Mouse (Mus musculus): Measurements from ENCODE around the gene Ptrhd1. TPM values are rescaled to one million over a fixed set of nuclear protein-coding genes. Genes with fewer than 3 reads are reported as not detected.
A peak's percentile ranks its signal among the peaks of the same experiment; 100 is the strongest.

Gene Ptrhd1
- total and polyA plus RNA-seq, 3 experiments, result 3.6 to 9.3 (median 6.7) TPM

DNA sequence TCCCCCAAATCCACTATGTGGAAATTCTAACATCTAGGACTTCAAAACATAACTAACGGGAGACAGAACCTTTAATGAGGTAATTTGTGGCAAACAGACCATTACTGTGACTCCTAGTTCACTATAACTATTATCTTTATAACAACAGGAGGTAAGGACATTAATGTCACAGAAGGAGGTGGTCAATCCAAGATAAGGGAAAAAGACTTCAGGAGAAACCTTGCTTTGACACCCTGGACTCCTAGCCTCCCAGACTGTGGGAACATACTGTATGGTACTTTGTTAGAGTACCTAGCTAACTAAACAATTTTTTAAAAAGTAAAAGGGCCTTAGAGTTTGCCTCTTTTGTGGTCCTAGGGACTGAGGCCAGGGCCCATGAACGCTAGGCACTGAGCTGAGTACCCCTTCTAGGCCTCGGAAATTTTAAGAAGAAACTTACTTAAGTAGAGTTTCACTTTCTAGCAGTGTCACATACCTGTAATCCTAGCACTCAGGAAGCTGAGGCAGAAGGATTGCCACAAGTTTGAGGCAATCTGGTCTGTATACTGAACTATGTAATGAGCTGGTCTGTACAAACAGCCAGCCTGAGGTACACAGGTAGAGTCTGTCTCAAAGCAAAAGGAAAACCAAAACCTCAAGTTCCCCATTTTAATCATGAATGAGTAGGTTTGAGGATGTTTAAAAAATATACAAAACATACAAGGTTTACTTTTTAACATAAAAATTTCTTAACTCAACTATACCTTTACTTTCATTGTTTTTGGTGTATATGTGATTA is 45.3 kb downstream of the Ptrhd1 start (continued):
- TF ChIP-seq POLR2AphosphoS2 (IDR thresholded peaks at IDR 0.05; ENCODE audit: low read depth, low read length) (no peak), MYC (IDR thresholded peaks at IDR 0.05; ENCODE audit: low read depth, low read length) (0 out of 2 replicates have a peak, but pooled peaks have one; percentile 27)

DNA sequence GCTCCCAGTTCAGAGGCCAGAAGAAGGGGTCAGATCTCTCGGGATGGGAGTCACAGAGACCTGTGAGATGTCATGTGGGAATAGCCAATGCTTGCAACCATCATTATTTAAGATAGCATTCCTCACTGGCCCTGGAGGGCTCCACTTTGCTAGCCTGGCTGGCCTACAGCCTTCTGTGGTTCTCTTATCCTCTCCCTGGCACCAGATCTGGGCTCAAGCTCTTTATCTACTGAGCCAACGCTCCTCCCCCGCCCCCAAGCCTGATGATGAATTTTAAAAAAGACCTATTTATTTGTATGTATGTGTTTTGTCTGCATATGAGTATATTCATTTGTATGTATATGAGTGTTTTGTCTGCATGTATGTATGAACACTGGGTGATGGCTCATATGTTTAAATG is 46.1 kb downstream of the Ptrhd1 start:
- dilution Hi-C loops (cut with MboI; ENCODE audit: extremely low pct_ligation_motif_present, extremely low pct_unique_long_range_greater_than_20kb, low sequenced_read_pairs), result no loop called here

GRCm38 (mm10) chr12:4285186-4285585 is 51.4 kb downstream of the Ptrhd1 start:
- in situ Hi-C loops (cut with MboI; ENCODE audit: low pct_ligation_motif_present, low pct_unique_long_range_greater_than_20kb, low sequenced_read_pairs), result no loop called here
- H3K36me3 ChIP-seq (replicated peaks in 1 of 2; ENCODE audit: control insufficient read depth in 1 of 2, insufficient read depth in 1 of 2, low read length in 1 of 2), result no peaks in the 10 kb centered on the region
- TF ChIP-seq NELFE (IDR thresholded peaks at IDR 0.05; ENCODE audit: low read depth, low read length), result no peak
- TF ChIP-seq RAD21 (IDR thresholded peaks at IDR 0.05; ENCODE audit: low read depth, low read length), result no peak
- TF ChIP-seq JUN (IDR thresholded peaks at IDR 0.05; ENCODE audit: insufficient read depth, low read depth, low read length), result no peak
- TF ChIP-seq NRF1 (IDR thresholded peaks at IDR 0.05; ENCODE audit: low read depth, low read length), result no peak
- no peak for TF ChIP-seq BHLHE40 (IDR thresholded peaks at IDR 0.05; ENCODE audit: low read depth, low read length)
- H3K9me3 ChIP-seq (replicated peaks; ENCODE audit: low read length), result no peaks in the 10 kb centered on the region
- no peak overlapping the region for H3K27ac ChIP-seq (ENCODE audit: insufficient read depth, low read depth)
- no peak overlapping the region for H3K9ac ChIP-seq (ENCODE audit: insufficient read depth, low read depth)
- no peaks in the 10 kb centered on the region for H3K27me3 ChIP-seq (replicated peaks)
- dilution Hi-C loops (cut with MboI; ENCODE audit: extremely low pct_ligation_motif_present, extremely low pct_unique_long_range_greater_than_20kb, low sequenced_read_pairs), result no loop called here
- no peak overlapping the region for H3K4me3 ChIP-seq (replicated peaks in 1 of 3; ENCODE audit: low read depth in 2 of 3, low read length in 2 of 3, poor library complexity in 1 of 3)
- DNase-seq (ENCODE audit: extremely low read depth), result no peak
- no peaks in the 10 kb centered on the region for H3K79me2 ChIP-seq (replicated peaks; ENCODE audit: control insufficient read depth, extremely low read depth, insufficient read depth, poor library complexity, severe bottlenecking)
- no peak overlapping the region for H3K4me2 ChIP-seq (ENCODE audit: insufficient read depth, low read depth, poor library complexity, severe bottlenecking)
- H3K4me1 ChIP-seq (ENCODE audit: control insufficient read depth in 1 of 2, insufficient read depth in 2 of 2), result peaks cover 0 to 17% of the 10 kb centered on the region in 2 experiments; a peak in 2 of 4 replicates

More for the DNA sequence above, 46.1 kb downstream of the Ptrhd1 start:
- H3K9me3 ChIP-seq (replicated peaks; ENCODE audit: low read length), result no peaks in the 10 kb centered on the region
- no peak overlapping the region for H3K4me3 ChIP-seq (replicated peaks in 1 of 3; ENCODE audit: low read depth in 2 of 3, low read length in 2 of 3, poor library complexity in 1 of 3)
- no peak for TF ChIP-seq MXI1 (IDR thresholded peaks at IDR 0.05; ENCODE audit: low read depth, low read length)
- TF ChIP-seq GABPA (IDR thresholded peaks at IDR 0.05; ENCODE audit: insufficient replicate concordance, low read depth, low read length), result no peak
- TF ChIP-seq ZNF384 (IDR thresholded peaks at IDR 0.05; ENCODE audit: low read depth, low read length), result no peak
- no peak for TF ChIP-seq MAX (IDR thresholded peaks at IDR 0.05; ENCODE audit: low read length)
- TF ChIP-seq PAX5 (IDR thresholded peaks at IDR 0.05; ENCODE audit: low read length), result no peak
- no peak for TF ChIP-seq ZC3H11A (IDR thresholded peaks at IDR 0.05; ENCODE audit: low read depth, low read length)
- no peak for TF ChIP-seq POLR2A (IDR thresholded peaks at IDR 0.05; ENCODE audit: low read depth, low read length)
- TF ChIP-seq KAT2A (IDR thresholded peaks at IDR 0.05; ENCODE audit: insufficient replicate concordance, low read length), result no peak
- no peak for TF ChIP-seq ZKSCAN1 (IDR thresholded peaks at IDR 0.05; ENCODE audit: borderline replicate concordance, low read depth, low read length)
- TF ChIP-seq ELF1 (IDR thresholded peaks at IDR 0.05; ENCODE audit: low read depth, low read length), result no peak
- no peaks in the 10 kb centered on the region for H3K79me2 ChIP-seq (replicated peaks; ENCODE audit: control insufficient read depth, extremely low read depth, insufficient read depth, poor library complexity, severe bottlenecking)
- H3K27me3 ChIP-seq (replicated peaks), result no peaks in the 10 kb centered on the region
- in situ Hi-C loops (cut with MboI; ENCODE audit: low pct_ligation_motif_present, low pct_unique_long_range_greater_than_20kb, low sequenced_read_pairs), result no loop called here
- peaks cover 0 to 28% of the 10 kb centered on the region in 2 experiments; a peak in 2 of 4 replicates for H3K4me1 ChIP-seq (ENCODE audit: control insufficient read depth in 1 of 2, insufficient read depth in 2 of 2)
- H3K36me3 ChIP-seq (replicated peaks in 1 of 2; ENCODE audit: control insufficient read depth in 1 of 2, insufficient read depth in 1 of 2, low read length in 1 of 2), result peaks cover 0 to 4% of the 10 kb centered on the region in 2 experiments
- no peak overlapping the region for H3K27ac ChIP-seq (ENCODE audit: insufficient read depth, low read depth)
- no peak overlapping the region for H3K9ac ChIP-seq (ENCODE audit: insufficient read depth, low read depth)
- DNase-seq (ENCODE audit: extremely low read depth), result peak; percentile 21
- H3K4me2 ChIP-seq (ENCODE audit: insufficient read depth, low read depth, poor library complexity, severe bottlenecking), result no peak overlapping the region

Other genes with a start within 250 kb of the Ptrhd1 start
- gene Efr3b, start 195.1 kb upstream of the Ptrhd1 start, total RNA-seq (2012; rRNA removed), result 0.63 and 0.68 TPM in 2 replicates
- 0.82 and 1.7 TPM in 2 replicates for gene Efr3b, start 195.1 kb upstream of the Ptrhd1 start, total RNA-seq (2014; rRNA removed)
- gene Efr3b, start 195.1 kb upstream of the Ptrhd1 start, polyA plus RNA-seq (2012; ENCODE audit: insufficient read length, low read depth), result 1.7 and 2.1 TPM in 2 replicates
- gene Dnajc27, start 151.4 kb upstream of the Ptrhd1 start, total RNA-seq (2012; rRNA removed), result 7.3 and 7.9 TPM in 2 replicates
- gene Dnajc27, start 151.4 kb upstream of the Ptrhd1 start, total RNA-seq (2014; rRNA removed), result 10.1 and 10.3 TPM in 2 replicates
- 9.8 and 10.2 TPM in 2 replicates for gene Dnajc27, start 151.4 kb upstream of the Ptrhd1 start, polyA plus RNA-seq (2012; ENCODE audit: insufficient read length, low read depth)
- 0.04 and 0.13 TPM in 2 replicates for gene Adcy3, start 100.9 kb upstream of the Ptrhd1 start, total RNA-seq (2012; rRNA removed)
- 0.13 and 0.18 TPM in 2 replicates for gene Adcy3, start 100.9 kb upstream of the Ptrhd1 start, total RNA-seq (2014; rRNA removed)
- 0.34 and 0.44 TPM in 2 replicates for gene Adcy3, start 100.9 kb upstream of the Ptrhd1 start, polyA plus RNA-seq (2012; ENCODE audit: insufficient read length, low read depth)
- 25.3 and 25.4 TPM in 2 replicates for gene Cenpo, start 267 bp downstream of the Ptrhd1 start, total RNA-seq (2012; rRNA removed)
- 32.1 and 32.7 TPM in 2 replicates for gene Cenpo, start 267 bp downstream of the Ptrhd1 start, total RNA-seq (2014; rRNA removed)
- gene Cenpo, start 267 bp downstream of the Ptrhd1 start, polyA plus RNA-seq (2012; ENCODE audit: insufficient read length, low read depth), result 19.3 and 24.4 TPM in 2 replicates
- 3.0 and 4.2 TPM in 2 replicates for gene Ncoa1, start 243.2 kb downstream of the Ptrhd1 start, total RNA-seq (2012; rRNA removed)
- 2.4 and 2.8 TPM in 2 replicates for gene Ncoa1, start 243.2 kb downstream of the Ptrhd1 start, total RNA-seq (2014; rRNA removed)
- 3.8 and 6.4 TPM in 2 replicates for gene Ncoa1, start 243.2 kb downstream of the Ptrhd1 start, polyA plus RNA-seq (2012; ENCODE audit: insufficient read length, low read depth)